Mouse (Mus musculus) left cerebral cortex, adult 2 months (tissue): ENCODE results near the gene Gm20837. TPM values are rescaled to one million over a fixed set of nuclear protein-coding genes. Genes with fewer than 3 reads are reported as not detected.
"Not testable (repeated sequence)": the region's sequence is repeated elsewhere in the genome, so short reads cannot be mapped to it uniquely, and the experiment has no call there.

Source experiments
- DNase-seq, 2 experiments: peaks; one replicate each; pipeline ENCODE4 v3.0.0; 2021 to 2022; ENCODE audit warnings: low spot score in 2 of 2, mixed read lengths in 1 of 2; ENCODE audit errors: extremely low spot score in 1 of 2
- H3K27ac ChIP-seq: fragments of 200-600 bp; 2 replicates; pipeline ENCODE4 v1.8.1; 2022
- H3K4me3 ChIP-seq: fragments of 200-600 bp; 2 replicates; pipeline ENCODE4 v1.8.1; 2022
- intact Hi-C: fragments of 180-260 bp; cut with DNase I; formaldehyde crosslinking; loops from one replicate; pipeline ENCODE4 v1.15.1; 2025
- long read RNA-seq, 2 experiments: library from polyadenylated mRNA; stranded (forward); transcript quantifications; one replicate each; pipeline ENCODE4 v2.0.0; 2021; ENCODE audit warnings: borderline mapping rate in 2 of 2
- total RNA-seq, 2 experiments: library from RNA; stranded (reverse); gene quantifications; 2 replicates each; pipeline ENCODE4 v1.2.3; 2021

Gm20837 gene
- total RNA-seq: not detected
- long read RNA-seq, experiment 1: 0 reads
- long read RNA-seq, experiment 2: 0 reads

DNA sequence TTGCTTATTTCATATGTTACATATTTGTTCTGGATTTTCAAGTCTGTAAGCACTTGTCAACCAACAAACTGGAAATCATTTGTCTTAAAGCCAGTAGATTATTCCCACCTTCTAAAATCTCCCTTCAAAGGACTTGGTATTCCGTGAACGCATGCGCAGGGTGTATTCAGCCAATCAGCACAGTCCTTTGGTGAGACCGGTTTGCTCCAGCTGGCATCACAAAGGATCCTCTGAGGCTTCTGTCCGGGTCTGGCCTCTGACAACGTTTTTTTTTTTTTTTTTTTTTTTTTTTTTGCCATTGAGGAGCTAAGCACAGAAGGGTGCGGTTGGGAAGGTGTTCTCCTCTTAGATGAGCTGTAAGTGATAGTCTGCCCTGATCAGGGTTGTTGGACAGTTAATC is at the start of gene Gm20837:
Gm20837 (plus strand) TSS at position 301 of the 400 bp plus-strand sequence.
- DNase-seq, H3K27ac ChIP-seq, H3K4me3 ChIP-seq, intact Hi-C loops: not testable (repeated sequence)
